Mouse (Mus musculus) testis, adult 2 months (tissue): Measurements from ENCODE around the gene Mast4. TPM values are rescaled to one million over a fixed set of nuclear protein-coding genes. Genes with fewer than 3 reads are reported as not detected.

ENCODE experiments used
- H3K27ac ChIP-seq: fragments of 200-500 bp; 2 replicates; pipeline ENCODE4 v1.5.1; 2012; ENCODE audit warnings: low read depth, low read length; ENCODE audit not compliant: control insufficient read depth, insufficient read depth
- H3K27me3 ChIP-seq: fragments of 200-500 bp; 2 replicates; pipeline ENCODE4 v1.6.1; 2012; ENCODE audit warnings: mild to moderate bottlenecking, low read length, moderate library complexity; ENCODE audit not compliant: control insufficient read depth, insufficient read depth
- H3K36me3 ChIP-seq: fragments of 200-500 bp; 2 replicates; pipeline ENCODE4 v1.6.1; 2012; ENCODE audit warnings: mild to moderate bottlenecking, low read length; ENCODE audit not compliant: control insufficient read depth, insufficient read depth
- H3K4me1 ChIP-seq: fragments of 200-500 bp; 2 replicates; pipeline ENCODE4 v1.6.1; 2012; ENCODE audit warnings: low read length; ENCODE audit not compliant: control insufficient read depth, insufficient read depth
- H3K4me3 ChIP-seq: fragments of 200-500 bp; 2 replicates; pipeline ENCODE4 v1.5.1; 2012; ENCODE audit warnings: low read depth, mild to moderate bottlenecking, low read length, moderate library complexity, mixed read lengths; ENCODE audit not compliant: control insufficient read depth
- CTCF ChIP-seq: fragments of 200-500 bp; IDR thresholded peaks from 2 replicates; pipeline ENCODE4 v1.5.1; 2012; ENCODE audit warnings: low read depth, mild to moderate bottlenecking, inconsistent platforms, low read length, moderate library complexity; ENCODE audit not compliant: control insufficient read depth, insufficient read depth, insufficient replicate concordance
- POLR2A ChIP-seq: fragments of 200-500 bp; IDR thresholded peaks from 2 replicates; pipeline ENCODE4 v1.6.1; 2012; ENCODE audit warnings: low read depth, mild to moderate bottlenecking, inconsistent platforms, low read length, moderate library complexity; ENCODE audit not compliant: control insufficient read depth
- polyA plus RNA-seq: library from polyadenylated mRNA; depleted of rRNA; stranded (reverse); fragments of >200 nt; gene quantifications from 2 replicates; pipeline ENCODE4 v1.2.3, GENCODE M21; 2012

Gene Mast4
- polyA plus RNA-seq, 1 experiment = 5.3 TPM

GRCm38 (mm10) chr13:102880381-102881076, 453.8 kb downstream of the Mast4 start:
- Histone ChIP-seq H3K27ac (no peak overlapping the region), H3K4me1 (no peaks in the 10 kb centered on the region), H3K27me3 (no peaks in the 10 kb centered on the region), H3K36me3 (no peaks in the 10 kb centered on the region), H3K4me3 (no peak overlapping the region)
- TF ChIP-seq CTCF = no peak
- no peak for TF ChIP-seq POLR2A

GRCm38 (mm10) chr13:102878631-102879030, 455.7 kb downstream of the Mast4 start:
- Histone ChIP-seq H3K4me3 (no peak overlapping the region), H3K27me3 (no peaks in the 10 kb centered on the region), H3K4me1 (peaks cover 6% of the 10 kb centered on the region; the same call in 1 of the 2 replicates), H3K36me3 (no peaks in the 10 kb centered on the region), H3K27ac (no peak overlapping the region)
- TF ChIP-seq POLR2A (no peak), CTCF (no peak)

GRCm38 (mm10) chr13:102877766-102878325, 456.5 kb downstream of the Mast4 start:
- TF ChIP-seq CTCF (no peak), POLR2A (no peak)
- Histone ChIP-seq H3K27me3 (no peaks in the 10 kb centered on the region), H3K27ac (no peak overlapping the region), H3K36me3 (no peaks in the 10 kb centered on the region), H3K4me3 (no peak overlapping the region), H3K4me1 (peaks cover 6% of the 10 kb centered on the region; the same call in 1 of the 2 replicates)

GRCm38 (mm10) chr13:102877154-102877553, 457.1 kb downstream of the Mast4 start:
- no peak for TF ChIP-seq CTCF
- TF ChIP-seq POLR2A = no peak
- Histone ChIP-seq H3K4me1 (peaks cover 6% of the 10 kb centered on the region; the same call in 1 of the 2 replicates), H3K27me3 (no peaks in the 10 kb centered on the region), H3K36me3 (no peaks in the 10 kb centered on the region), H3K4me3 (no peak overlapping the region), H3K27ac (no peak overlapping the region)

- TF ChIP-seq CTCF (no peak), POLR2A (no peak)
- peaks cover 6% of the 10 kb centered on the region; the same call in 1 of the 2 replicates for H3K4me1 ChIP-seq
These were observed 458.8 kb downstream of the Mast4 start for GRCm38 (mm10) chr13:102875520-102875919.

GRCm38 (mm10) chr13:102875144-102875476, 459.2 kb downstream of the Mast4 start:
- Histone ChIP-seq H3K4me3 (no peak overlapping the region), H3K36me3 (no peaks in the 10 kb centered on the region), H3K27ac (no peak overlapping the region), H3K27me3 (no peaks in the 10 kb centered on the region), H3K4me1 (peaks cover 6% of the 10 kb centered on the region; the same call in 1 of the 2 replicates)
- TF ChIP-seq POLR2A (no peak), CTCF (no peak)

More at GRCm38 (mm10) chr13:102875520-102875919, 458.8 kb downstream of the Mast4 start:
- H3K36me3 ChIP-seq = no peaks in the 10 kb centered on the region
- H3K4me3 ChIP-seq = no peak overlapping the region
- no peaks in the 10 kb centered on the region for H3K27me3 ChIP-seq
- no peak overlapping the region for H3K27ac ChIP-seq

GRCm38 (mm10) chr13:102874465-102875143, 459.7 kb downstream of the Mast4 start:
- Histone ChIP-seq H3K27ac (no peak overlapping the region), H3K4me1 (peaks cover 6% of the 10 kb centered on the region; the same call in 1 of the 2 replicates)
- TF ChIP-seq POLR2A (no peak), CTCF (no peak)

More at GRCm38 (mm10) chr13:102874465-102875143, 459.7 kb downstream of the Mast4 start:
- H3K36me3 ChIP-seq = no peaks in the 10 kb centered on the region
- no peaks in the 10 kb centered on the region for H3K27me3 ChIP-seq
- no peak overlapping the region for H3K4me3 ChIP-seq
